Mouse (Mus musculus): ENCODE results near the gene Rfxap.
A peak's percentile ranks its signal among the peaks of the same experiment; 100 is the strongest.

Gene Rfxap

DNA sequence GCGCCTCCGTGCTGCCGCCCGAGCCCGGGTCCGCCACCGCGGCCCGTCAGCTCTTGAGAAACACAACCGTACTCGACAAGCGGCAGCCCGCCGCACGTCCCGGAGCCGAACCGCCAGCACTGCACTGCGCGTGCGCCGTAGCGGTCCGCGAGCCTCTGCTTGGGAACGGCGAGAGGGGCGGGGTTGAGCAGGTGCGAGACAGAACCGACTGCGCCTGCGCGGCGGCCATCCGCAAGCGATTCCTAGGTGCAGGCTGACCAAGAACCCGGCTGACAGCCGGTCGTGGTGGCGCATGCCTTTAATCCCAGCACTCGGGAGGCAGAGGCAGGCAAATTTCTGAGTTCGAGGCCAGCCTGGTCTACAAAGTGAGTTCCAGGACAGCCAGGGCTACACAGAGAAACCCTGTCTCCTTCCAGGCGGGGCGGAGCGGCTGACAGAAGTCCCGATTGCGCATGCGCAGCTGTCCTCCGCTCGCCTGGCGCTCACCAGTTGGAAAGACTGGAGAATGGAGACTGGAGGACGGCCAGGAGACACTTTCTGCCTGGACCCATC lies at the start of gene Rfxap:
Rfxap (minus strand) TSS at position 126 of the 552 bp plus-strand sequence.
- DNase-seq, result peak; percentile 98 to 99

DNA sequence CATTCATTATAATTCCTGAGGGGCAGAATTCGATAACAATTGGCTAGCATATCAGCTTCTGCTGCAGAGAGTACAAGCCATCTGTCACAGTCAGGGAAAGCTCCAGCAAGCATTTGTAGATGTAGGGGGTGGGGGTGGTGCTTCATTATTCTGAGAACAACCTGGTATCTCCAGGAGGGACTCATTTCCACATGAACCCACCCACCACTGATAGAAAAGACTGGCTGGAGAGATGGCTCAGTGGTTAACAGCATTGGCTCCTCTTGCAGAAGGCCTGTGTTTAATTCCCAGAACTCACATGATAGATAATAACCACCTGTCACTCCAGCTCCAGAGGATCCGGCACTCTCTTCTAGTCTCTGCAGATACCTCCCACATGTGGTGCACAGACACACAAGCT lies 27.8 kb upstream of the Rfxap start:
- peak in 1 of 2 experiments; percentile 6 for DNase-seq

DNA sequence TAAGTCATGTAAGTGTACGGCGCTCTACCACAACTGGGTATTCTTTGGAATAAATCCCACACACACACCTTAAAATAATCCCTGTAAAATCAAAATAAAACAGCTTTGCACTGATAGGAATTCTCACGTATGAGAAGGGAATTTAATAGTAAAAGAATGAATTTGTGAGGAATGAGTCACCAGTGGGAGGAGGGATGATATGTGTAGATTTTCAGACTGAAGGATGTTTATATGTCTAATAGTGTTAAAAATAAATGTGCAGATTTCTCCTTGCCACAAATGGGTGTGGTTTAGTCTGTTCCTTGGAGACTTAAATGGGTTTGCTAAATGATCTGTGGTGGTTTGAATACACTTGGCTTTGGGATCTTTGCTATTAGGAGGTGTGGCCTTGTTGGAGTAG lies 24.9 kb upstream of the Rfxap start:
- DNase-seq, result no peak

DNA sequence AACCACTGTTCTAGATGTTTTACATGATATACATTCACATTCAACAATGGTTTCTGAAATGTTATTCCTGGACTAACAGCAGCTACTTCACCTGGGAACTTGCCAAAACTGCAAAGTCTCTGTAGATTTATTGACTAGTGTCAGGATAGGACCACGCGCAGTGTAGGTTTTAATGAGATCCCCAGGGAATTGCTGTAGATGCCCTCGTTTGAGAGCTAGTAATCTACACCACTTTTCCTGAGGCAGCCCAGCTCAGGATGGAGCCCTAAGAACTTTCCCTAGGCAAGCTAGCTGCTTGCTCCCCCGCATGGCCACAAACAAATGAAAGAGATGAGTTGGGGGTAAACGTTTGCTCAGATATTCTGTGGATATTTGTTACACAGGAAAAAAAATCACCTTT lies 14.9 kb upstream of the Rfxap start:
- no peak for DNase-seq

DNA sequence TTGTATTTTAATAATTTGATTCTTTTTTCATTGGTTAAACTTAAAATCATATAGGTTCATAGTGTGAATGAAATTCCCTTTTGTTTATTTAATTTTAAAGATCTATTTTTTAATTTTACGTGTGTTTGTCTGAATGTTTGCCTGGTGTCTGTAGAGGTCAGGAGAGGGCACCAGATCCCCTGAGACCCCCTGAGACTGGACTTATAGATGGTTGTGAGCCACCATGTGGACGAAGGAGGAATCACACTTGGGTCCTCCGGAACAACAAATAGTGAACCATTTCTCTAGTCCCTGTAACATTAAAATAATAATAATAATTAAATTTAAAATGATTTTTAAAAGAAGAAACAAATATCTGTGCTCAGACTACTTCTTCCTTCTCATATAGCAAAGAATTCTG lies 7.7 kb upstream of the Rfxap start:
- DNase-seq, result peak in 1 of 2 experiments; percentile 50

DNA sequence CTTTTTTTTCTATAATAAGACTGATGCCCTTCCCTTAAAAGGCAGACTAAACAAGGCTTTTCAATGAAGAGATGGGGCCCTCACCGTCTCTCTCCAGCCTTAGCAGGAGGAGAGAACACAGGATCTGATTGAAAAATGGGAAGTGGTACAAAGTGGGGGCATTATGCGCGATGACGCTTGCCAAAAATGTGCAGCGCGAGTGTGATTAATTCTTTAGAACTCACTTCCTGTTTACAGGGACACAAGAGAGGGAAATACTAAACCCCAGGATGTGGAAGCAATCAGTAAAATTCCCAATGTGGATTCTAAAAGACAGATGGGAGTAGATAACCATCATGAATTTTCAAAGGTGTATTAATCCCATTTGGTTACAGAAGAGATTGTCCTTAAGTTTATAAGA lies 7.0 kb upstream of the Rfxap start:
- DNase-seq, result no peak

DNA sequence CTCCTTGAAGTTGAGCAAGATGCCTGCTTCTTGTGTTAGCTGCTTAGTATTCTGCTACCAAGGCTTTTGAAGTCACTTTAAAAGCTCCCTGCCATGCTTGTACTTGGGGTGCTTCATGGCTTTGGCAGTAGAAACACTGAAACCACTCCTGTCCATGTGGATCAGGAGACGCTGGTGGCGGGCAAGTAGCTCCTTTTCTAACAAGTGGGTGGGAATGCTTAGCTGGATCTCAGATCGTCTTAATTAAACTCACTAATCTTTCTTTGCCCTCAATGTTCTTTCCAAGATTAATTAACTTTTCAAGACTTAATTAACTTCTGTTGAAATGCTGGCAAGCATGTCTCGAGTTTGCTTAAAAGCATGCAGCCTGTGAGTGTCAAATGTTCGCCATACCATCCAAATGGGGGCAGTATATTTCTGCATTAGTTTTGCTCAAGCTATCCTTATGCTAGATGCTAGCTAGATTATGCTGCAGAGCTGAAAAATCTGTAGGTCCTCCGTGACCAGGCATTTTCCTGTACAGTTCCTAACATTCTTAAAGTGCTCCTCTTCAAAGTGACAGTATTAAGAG lies 5.9 kb upstream of the Rfxap start:
- DNase-seq, result no peak

DNA sequence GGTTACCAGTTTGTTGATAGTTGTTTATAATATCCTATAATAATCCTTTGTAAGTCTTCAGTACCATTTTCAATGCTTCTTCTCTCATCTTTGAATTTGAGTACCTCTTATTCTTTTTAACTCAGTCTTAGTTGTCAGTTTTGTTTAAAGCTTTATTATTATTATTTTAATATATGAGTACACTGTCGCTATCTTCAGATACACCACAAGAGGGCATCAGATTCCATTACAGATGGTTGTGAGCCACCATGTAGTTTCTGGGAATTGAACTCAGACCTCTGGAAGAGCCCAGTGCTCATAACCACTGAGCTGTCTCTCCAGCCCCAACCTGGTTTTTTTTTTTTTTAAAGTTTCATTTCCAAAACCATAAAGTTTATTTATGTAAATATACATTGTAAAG lies 4.0 kb upstream of the Rfxap start:
- no peak for DNase-seq

DNA sequence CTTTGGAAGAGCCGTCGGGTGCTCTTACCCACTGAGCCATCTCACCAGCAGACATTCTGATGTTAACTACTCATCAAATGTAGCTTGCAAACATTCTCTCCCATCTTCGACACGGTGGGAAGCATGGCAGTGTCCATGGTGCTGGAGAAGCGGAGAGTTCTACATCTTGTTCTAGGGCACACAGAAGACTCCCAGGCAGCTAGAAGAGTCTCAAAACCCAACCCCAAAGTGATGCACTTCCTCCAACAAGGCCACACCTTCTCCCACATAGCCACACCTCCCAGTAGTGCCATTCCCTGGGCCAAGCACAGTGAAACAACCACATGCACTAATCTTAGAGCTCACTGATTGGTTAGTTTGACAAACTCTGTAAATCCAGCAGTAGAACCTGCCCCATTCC lies 1.5 kb upstream of the Rfxap start:
- DNase-seq, result no peak

DNA sequence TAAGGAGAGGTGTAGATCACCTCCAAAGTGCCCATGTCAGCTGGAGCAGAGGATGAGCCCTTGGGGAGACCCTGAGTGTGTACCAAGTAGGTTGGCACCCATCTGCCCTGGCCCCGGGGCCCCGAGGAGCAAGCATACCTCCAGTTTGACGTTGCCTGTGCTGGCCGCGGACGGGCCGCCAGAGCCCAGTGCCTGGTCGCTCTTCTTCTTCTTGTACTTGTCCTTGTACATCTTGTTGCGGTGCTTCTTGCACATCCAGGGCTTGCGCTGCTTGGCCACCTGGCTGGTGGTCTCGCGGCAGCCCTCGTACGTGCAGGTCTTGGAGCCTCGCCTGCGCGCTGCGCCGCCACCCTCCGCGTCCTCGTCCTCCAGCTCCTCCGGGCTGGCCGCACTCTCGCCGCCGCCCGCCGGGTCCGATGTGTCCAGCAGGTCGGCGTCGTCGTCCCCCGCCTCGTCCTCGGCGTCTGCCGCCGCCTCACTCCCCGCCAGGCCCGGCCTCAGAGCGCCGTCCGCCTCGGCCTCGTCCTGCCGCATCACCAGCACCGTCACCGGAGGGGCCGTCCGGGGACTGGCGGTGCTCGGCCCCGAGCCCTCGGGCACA lies 430 bp downstream of the Rfxap start:
- DNase-seq, result peak in 1 of 2 experiments; percentile 79

DNA sequence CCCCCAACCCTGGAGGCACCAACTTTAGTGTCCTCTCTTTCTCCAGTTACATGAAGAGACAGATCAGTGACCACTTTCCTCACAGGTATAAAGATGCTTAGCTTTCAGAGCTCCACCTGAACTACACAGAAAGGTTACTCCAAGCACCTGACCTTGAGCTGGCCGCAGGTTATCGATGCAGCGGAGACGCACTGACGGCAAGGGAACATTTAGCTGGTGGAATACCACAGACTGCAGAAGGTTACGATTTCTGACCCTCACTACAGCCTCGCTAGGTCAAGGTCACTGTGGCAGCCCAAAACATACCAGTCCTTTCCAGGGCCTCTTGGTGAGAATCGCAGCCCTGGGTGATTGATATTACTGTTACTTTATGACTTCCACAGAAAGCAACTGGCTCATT lies 3.9 kb downstream of the Rfxap start:
- DNase-seq, result no peak

DNA sequence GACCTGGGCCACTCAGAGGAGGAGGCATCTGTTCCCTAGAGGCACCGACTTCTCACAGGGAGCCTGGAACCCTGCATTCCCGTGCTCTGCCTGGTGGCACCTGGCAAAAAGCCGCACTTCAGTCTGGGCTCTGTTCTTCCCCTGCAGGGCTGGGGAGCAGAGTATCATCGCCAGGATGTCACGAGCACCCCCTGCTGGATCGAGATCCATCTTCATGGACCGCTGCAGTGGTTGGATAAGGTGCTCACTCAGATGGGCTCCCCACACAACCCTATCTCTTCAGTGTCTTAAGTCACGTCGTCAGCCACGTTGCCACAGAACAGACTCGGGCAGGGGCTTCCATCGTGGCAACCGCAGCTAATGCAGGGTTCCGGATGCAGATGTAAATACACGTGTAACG lies 10.4 kb downstream of the Rfxap start:
- DNase-seq, result peak; percentile 51 to 73

DNA sequence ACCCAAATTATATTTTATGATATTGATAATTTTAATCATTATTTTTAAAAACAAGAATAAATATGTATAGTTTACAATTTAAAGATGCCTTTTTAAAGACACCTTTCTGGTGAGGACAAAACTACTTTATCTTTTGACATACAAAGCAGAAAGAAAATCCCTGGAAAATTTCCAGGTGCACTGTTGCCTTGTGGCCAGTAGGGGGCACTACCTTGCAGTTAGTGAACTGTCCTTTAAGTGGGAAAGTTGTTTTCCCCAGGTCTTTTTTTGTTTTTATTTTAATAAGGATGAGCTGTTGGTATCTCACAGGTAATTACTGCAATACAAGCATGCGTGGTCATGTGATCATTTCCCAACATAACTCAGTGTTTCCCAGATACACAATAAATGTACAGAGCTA lies 11.8 kb downstream of the Rfxap start:
- no peak for DNase-seq

DNA sequence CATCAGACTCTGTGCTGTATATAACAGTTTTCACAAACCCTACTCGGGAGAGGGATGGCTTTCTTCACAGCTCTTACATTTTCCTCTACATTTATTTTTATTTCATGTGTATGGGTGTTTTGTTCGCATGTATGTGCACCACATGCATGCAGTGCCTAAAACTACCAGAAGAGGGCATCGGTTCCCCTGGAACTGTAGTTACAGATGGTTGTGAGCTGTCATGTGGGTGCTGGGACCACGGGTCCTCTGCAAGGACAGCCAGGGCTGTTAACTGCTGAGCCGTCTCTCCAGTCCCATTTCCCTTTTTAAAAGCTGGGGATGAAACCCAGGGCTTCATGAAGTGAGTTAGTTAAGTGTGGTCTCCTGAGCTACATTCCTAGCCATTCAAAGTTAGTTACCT lies 12.2 kb downstream of the Rfxap start:
- no peak for DNase-seq

DNA sequence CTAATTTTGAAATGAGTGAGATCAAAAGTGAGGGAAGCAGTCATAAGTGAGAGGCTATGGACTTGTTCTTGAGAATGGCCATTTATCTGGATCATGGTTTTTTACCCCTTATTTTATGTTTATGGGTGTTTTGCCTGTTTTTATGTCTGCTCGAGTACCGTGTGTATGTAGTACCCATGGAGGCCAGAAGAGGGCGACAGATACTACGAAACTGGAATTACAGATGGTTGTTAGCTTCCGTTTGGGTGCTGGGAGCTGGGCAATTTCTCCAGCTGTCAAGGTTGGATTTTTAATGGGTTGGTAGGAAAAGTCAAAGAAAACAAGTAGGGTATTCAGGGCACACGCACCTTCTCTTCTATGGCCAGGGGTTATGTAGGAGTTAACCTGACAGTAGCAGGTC lies 13.8 kb downstream of the Rfxap start:
- no peak for DNase-seq

DNA sequence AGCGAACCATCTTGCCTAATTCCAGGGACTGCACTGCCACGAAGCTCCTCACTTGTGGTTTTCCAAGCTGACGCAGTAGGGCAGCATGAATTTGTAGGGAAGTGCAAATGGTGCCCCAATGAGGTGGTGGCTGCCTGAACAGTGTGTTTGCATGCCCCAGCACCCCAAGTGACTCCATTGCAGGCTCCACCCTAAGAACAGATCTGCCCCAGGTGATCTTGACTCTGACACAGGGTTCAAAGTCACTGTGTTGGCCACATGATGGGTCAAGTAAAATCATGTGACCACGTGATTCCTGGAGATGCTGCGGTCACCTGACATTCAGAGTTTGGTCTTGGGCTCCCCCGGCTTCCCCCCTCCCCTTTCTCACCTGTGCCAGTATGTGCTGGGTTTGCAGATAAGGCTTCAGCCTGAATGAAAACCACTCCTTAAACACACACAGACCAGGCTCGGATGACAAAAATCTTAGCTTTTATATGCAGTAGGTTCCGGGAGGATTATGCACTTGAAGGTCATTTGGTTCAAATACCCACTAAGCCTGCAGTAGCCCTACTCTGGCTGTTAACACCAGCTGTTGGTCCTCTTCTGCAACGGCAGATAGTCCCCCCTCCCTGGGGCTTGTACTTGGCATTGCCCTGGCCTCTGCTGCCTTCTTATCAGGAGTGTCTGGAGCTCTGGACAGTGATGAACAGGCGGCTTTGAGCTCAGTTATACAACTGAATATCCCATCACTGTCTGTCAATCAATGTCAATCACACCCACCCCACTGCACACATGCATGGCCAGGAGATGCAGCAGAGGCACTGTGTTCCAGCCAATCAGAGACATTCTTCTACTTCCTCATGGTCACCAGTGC lies 15.5 kb downstream of the Rfxap start:
- no peak for DNase-seq

DNA sequence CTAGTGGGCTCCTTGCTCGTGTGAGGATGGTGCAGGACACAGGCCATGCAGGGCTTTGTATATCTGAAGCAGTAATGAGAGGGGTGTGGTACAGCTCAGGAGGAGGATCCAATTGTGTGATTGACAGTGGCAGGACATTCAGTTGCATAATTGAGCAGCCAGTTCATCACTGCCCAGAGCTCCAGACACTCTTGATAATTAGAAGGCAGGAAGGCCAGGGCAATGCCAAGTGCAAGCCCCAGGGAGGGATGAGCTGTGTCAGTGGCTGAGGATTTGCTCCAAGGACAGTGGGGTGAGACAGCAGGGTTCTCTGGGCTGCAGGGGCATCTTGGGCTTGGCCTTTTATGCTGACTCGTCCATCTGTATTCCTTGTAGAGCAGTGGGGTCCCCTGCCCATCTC lies 17.0 kb downstream of the Rfxap start:
- no peak for DNase-seq

DNA sequence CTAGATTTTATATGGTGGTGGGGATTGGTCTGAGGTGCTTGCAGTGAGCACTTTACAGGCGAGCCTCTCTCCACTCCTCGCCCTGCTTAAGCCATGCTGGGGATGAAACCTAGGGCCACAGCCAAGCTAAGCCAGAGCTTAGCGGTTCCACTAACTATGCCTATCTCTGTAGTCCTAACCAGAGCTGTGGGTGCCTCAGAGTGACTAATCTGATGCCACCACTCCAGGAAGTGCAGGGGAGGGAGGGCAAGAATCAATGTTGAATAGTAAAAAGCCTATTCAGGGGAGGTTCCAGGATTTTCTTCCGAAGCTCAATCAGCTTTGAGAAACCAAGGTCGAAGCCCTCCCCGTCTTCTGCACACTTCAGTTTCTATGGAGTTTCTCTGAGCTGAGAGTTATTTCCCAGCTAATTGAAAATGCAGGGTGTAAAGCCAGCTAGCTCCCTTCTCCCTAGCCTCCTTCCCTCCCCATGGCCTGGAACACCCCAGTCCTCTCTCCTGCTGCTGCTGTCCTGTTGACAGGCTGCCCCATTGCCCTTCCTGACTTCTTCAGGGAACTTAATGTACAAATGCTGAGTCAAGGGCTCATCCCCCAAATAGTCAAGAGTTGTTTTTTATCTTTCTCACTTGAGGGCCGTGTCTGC lies 31.5 kb downstream of the Rfxap start:
- no peak for DNase-seq

DNA sequence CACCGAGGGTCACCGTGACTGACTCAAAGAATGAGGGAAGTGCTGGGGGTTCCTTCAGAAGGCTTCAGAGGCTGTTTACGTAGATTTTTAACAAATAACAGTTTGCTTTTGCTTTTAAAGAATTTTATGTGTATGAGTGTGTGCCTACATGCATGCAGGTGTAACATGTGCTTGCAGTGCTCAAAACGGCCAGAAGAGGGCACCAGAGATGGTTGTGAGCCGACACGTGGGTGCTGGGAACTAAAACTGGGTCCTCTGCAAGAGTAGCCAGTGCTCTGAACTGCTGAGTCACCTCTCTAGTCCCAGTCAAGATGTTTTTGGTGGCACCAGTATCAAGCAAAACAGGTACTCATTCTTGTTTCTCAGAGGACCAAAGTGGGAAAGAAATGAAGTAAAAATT lies 34.0 kb downstream of the Rfxap start:
- DNase-seq, result no peak

DNA sequence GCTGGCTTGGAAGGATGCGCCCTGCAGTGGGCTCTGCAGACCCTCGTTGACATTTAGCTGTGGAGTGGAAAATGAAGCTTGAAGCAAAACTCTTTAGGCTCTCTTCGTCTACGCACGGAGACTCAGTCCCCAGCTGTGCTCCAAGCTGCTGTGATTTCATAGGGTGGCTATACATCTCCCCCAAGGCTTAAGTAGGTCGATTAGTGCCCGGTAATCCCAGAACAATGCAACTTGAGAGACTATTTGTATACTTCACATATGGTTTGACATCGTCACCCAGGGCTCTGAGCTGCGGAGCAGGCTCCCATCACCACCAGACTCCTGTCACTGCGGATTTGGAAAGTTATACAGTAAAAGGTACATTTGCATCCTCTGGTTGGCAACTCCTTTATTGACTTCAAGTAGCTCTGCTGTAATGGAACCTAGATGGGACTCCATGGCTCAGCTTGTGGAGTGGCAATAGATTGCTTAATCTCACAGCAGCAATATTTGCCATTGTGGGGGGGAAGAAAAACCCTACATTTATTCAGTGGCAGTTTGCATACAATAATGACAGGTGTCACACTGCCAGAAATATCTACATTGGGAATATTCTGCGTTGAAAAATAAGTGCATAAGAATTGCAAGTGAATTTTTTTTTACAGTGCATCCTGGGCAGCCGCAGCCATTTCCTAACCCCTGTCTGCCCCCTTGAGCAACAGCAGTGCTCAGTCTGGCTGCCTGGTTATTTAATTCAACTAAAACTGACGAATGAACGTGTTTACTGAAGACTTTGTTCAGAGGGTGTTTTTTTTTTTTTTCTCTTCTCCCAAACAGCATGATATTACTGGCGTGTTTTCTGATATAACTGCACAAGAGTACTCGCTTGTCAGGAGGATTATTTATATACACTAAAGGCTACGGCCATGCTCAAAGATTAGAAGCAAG lies 38.0 kb downstream of the Rfxap start:
- DNase-seq, result no peak

DNA sequence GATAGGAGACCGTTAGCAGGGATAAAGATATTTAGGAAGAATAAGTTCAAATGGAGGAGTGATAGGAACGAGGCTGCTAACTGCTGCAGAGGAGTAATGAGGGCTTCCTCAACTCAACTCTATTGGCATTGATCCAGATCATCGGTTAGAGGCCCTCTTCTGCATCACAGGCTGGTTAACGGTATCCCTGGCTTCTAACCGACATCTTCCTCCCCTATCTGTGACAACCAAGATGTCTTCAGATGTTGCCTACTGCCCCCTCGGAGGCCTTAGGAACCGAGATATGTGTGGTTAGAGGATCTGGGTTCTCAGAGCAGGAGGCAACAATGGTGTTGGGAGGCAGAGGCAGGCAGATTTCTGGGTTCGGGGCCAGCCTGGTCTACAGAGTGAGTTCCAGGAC lies 39.0 kb downstream of the Rfxap start:
- no peak for DNase-seq

DNA sequence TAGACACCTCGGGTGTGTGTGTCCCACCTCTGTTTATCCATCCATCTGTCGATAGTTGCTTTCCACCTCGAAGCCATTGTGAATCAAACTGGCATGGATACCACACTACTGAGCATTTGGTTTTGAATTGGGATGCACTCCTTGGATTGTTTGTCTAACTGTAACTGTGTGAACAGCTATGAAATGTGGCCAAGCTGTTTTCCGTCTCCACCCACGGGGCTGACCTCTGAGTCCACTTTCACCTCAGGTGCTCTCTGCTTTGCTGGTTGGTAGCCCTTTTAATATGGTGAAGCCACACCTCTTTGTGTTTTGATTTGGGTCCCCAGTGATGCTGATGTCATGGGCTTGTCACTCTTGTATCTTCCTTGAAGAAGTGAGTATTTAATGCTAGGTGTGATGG lies 40.8 kb downstream of the Rfxap start:
- no peak for DNase-seq
